Mouse (Mus musculus): ENCODE results near the gene Usf3. TPM values are rescaled to one million over a fixed set of nuclear protein-coding genes. Genes with fewer than 3 reads are reported as not detected.

Usf3 gene
- polyA plus RNA-seq, 1 experiment from 2014 or later = 3.6 TPM

DNA sequence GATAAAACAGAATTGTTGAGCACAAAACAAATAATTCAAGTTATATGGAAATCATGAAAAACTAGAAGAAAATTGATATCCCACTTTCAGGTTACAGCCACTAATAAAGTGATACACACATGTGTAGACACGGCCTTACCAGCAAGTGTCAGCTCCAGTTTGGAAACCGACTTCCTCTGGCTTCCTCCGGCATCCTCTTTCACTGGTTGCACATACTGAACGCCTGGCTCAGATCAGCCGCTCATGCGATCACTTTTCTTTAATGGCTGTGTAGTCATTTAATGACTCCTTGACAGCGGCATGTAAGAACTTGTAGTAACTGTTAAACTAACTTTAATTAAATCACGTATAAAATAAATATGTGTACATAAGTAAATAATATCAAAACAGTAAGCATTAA is 32.9 kb downstream of the Usf3 start:
- WGBS = 86% methylated on average over 8 of the region's 8 CpGs

DNA sequence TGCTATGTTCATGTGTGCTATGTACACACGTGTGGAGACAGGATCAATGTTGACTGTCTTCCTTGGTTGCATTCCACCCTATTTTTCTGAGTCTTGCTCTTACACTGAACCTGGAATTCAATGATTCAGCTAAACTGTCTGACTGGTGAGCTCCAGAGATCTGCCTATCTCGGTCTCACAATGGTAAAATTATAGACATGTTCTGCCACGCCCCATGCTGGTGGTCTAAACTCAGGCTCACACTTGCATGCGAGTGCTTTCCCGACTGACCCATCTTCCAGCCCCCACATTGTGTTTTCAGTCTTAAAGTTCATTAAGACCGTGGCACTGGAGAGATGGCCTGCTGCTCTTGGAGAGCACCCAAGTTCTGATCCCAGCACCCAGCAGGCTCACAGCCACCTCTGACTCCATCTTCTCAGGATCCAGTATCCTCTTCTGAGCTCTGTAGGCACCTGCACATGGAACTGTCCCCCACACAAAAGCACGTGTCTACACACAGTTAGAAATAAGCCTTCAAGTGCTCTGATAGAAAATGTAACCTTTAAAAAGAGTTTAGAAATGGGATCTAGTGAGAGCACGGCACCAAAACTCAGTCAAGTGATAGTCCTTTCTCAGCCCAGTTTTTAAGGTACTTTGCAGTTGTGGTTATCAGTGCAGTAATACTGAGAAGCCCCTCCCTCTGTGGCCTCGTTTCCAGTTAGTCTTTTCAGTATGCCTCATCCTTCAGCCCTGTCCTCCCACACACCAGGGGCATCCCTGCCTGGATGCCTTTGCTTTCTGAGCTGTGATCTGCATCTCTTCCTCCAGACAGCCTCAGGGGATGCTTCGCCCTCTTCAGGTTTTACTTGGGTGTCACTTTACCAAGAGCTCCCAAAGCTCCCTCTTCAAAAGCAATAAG is 37.4 kb downstream of the Usf3 start:
- no peak for ATAC-seq (ENCODE audit: insufficient number of reproducible peaks, insufficient read depth, low FRiP score, low TSS enrichment, low read depth)
- Histone ChIP-seq H3K9ac (replicated peaks) (no peak overlapping the region), H3K27ac (no peak overlapping the region), H3K27me3 (no peaks in the 10 kb centered on the region), H3K9me3 (no peaks in the 10 kb centered on the region), H3K36me3 (peaks cover 93% of the 10 kb centered on the region), H3K4me1 (replicated peaks) (no peaks in the 10 kb centered on the region), H3K4me2 (no peak overlapping the region), H3K4me3 (replicated peaks) (no peak overlapping the region)
- WGBS = 83% methylated on average over 10 of the region's 10 CpGs

More for the DNA sequence above, 32.9 kb downstream of the Usf3 start:
- no peak for ATAC-seq (ENCODE audit: insufficient number of reproducible peaks, insufficient read depth, low FRiP score, low TSS enrichment, low read depth)
- H3K27ac ChIP-seq = no peak overlapping the region
- H3K9ac ChIP-seq (replicated peaks) = no peak overlapping the region
- H3K9me3 ChIP-seq = no peaks in the 10 kb centered on the region
- no peaks in the 10 kb centered on the region for H3K4me1 ChIP-seq (replicated peaks)
- H3K4me3 ChIP-seq (replicated peaks) = no peak overlapping the region
- H3K27me3 ChIP-seq = no peaks in the 10 kb centered on the region
- peaks cover 87% of the 10 kb centered on the region for H3K36me3 ChIP-seq
- no peak overlapping the region for H3K4me2 ChIP-seq

DNA sequence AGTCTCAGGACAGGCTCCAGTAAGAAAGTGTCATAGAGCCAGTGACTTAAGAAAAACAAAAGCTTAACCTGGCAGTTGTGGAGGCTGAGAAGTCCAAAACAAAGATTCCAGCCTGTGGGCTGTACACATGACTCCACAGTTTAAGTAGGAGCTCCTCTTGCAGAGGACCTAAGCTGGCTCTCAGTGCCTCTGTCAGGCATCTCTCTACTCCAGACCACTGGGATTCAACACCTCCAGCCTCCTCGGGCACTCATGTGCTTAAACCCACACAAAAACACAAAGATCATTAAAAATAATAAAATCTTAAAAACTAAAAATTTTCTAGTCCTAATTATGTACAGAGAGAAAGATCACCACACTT is 38.0 kb downstream of the Usf3 start:
- no peak overlapping the region for H3K4me2 ChIP-seq
- no peaks in the 10 kb centered on the region for H3K4me1 ChIP-seq (replicated peaks)
- H3K4me3 ChIP-seq (replicated peaks) = no peak overlapping the region
- ATAC-seq (ENCODE audit: insufficient number of reproducible peaks, insufficient read depth, low FRiP score, low TSS enrichment, low read depth) = no peak
- 90% methylated on average over 1 of the region's 1 CpGs for WGBS
- peaks cover 93% of the 10 kb centered on the region for H3K36me3 ChIP-seq
- no peaks in the 10 kb centered on the region for H3K27me3 ChIP-seq
- no peaks in the 10 kb centered on the region for H3K9me3 ChIP-seq
- H3K9ac ChIP-seq (replicated peaks) = no peak overlapping the region
- no peak overlapping the region for H3K27ac ChIP-seq

DNA sequence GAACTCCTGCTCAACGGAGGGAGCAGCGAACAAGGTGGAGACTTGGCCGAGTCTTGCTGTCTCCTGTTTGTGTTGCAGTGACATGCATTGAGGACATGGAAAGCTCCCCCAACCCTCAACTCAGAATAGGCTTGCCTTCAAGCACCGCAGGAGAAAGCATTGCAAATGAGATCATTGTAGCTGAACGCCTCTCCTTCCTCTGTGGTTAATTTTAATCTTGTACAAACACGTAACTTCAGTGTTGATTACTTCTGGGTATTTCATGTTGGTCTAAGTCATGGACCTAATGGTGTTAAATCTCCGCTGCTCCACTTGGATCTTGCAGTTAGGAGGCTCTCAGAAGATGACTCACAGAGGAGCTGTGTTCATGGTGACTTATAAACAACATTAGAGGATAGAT is 39.7 kb downstream of the Usf3 start:
- peaks cover 94% of the 10 kb centered on the region for H3K36me3 ChIP-seq
- H3K27me3 ChIP-seq = no peaks in the 10 kb centered on the region
- H3K9me3 ChIP-seq = no peaks in the 10 kb centered on the region
- H3K4me3 ChIP-seq (replicated peaks) = no peak overlapping the region
- H3K4me2 ChIP-seq = no peak overlapping the region
- no peak for ATAC-seq (ENCODE audit: insufficient number of reproducible peaks, insufficient read depth, low FRiP score, low TSS enrichment, low read depth)
- H3K4me1 ChIP-seq (replicated peaks) = no peaks in the 10 kb centered on the region
- H3K27ac ChIP-seq = no peak overlapping the region
- 94% methylated on average over 7 of the region's 7 CpGs for WGBS
- H3K9ac ChIP-seq (replicated peaks) = no peak overlapping the region

DNA sequence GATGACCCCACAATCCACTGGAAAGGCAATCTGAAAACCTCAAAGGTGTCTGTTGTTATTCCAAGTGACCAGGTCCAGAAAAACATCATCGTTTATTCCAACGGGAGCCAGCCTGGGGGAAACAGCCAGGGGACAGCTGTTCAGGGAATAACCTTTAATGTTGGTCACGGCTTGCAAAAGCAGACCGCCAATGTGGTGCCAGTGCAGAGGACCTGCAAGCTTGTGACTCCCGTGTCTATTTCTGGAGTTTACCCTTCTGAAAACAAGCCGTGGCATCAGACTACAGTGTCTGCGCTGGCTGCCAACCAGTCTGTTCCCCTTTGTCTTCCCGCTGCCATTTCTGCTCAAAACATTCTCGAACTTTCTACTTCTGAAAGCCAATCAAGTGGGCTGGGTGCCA is 42.5 kb downstream of the Usf3 start:
- no peaks in the 10 kb centered on the region for H3K4me1 ChIP-seq (replicated peaks)
- no peak for ATAC-seq (ENCODE audit: insufficient number of reproducible peaks, insufficient read depth, low FRiP score, low TSS enrichment, low read depth)
- WGBS = 93% methylated on average over 9 of the region's 9 CpGs
- H3K4me3 ChIP-seq (replicated peaks) = no peak overlapping the region
- no peaks in the 10 kb centered on the region for H3K9me3 ChIP-seq
- H3K27ac ChIP-seq = no peak overlapping the region
- no peaks in the 10 kb centered on the region for H3K27me3 ChIP-seq
- no peak overlapping the region for H3K9ac ChIP-seq (replicated peaks)
- H3K36me3 ChIP-seq = peaks cover 96% of the 10 kb centered on the region
- H3K4me2 ChIP-seq = no peak overlapping the region

DNA sequence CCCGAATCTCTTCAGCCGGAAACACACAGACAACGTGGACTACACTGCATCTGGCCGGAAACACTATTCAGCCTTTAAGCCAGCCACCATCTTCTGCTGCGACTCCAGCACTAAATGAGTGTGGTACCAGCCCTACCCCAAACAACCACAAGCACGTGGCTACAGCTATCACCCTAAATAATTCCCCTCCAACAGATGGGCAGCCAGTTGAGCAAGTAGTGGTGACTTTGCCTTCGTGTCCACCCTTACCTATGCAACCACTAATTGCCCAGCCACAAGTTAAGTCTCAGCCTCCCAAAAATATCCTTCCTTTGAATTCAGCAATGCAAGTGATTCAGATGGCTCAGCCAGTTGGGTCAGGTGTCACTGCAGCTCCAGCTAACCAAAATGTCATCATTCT is 43.4 kb downstream of the Usf3 start:
- Histone ChIP-seq H3K27ac (no peak overlapping the region), H3K4me3 (replicated peaks) (no peak overlapping the region), H3K4me2 (no peak overlapping the region), H3K9me3 (no peaks in the 10 kb centered on the region), H3K9ac (replicated peaks) (no peak overlapping the region), H3K4me1 (replicated peaks) (no peaks in the 10 kb centered on the region), H3K27me3 (no peaks in the 10 kb centered on the region), H3K36me3 (peaks cover 96% of the 10 kb centered on the region)
- 97% methylated on average over 7 of the region's 7 CpGs for WGBS
- ATAC-seq (ENCODE audit: insufficient number of reproducible peaks, insufficient read depth, low FRiP score, low TSS enrichment, low read depth) = no peak

DNA sequence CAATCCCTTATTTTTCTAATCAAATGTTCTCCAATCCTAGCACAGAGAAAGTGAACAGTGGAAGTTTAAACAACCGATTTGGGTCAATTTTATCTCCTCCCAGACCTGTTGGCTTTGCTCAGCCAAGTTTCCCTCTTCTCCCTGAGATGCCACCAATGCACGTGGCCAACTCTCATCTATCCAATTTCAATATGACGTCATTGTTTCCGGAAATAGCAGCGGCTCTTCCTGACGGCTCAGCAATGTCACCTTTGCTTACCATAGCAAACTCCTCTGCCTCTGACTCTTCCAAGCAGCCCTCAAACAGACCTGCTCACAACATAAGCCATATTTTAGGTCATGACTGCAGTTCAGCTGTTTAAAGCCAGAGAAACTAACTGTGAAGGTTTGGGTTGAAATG is 48.4 kb downstream of the Usf3 start:
- Histone ChIP-seq H3K9ac (replicated peaks) (no peak overlapping the region), H3K4me1 (replicated peaks) (no peaks in the 10 kb centered on the region), H3K27me3 (no peaks in the 10 kb centered on the region), H3K9me3 (no peaks in the 10 kb centered on the region), H3K4me3 (replicated peaks) (no peak overlapping the region), H3K4me2 (no peak overlapping the region), H3K36me3 (peaks cover 51% of the 10 kb centered on the region), H3K27ac (no peak overlapping the region)
- ATAC-seq (ENCODE audit: insufficient number of reproducible peaks, insufficient read depth, low FRiP score, low TSS enrichment, low read depth) = no peak
- 90% methylated on average over 6 of the region's 6 CpGs for WGBS

DNA sequence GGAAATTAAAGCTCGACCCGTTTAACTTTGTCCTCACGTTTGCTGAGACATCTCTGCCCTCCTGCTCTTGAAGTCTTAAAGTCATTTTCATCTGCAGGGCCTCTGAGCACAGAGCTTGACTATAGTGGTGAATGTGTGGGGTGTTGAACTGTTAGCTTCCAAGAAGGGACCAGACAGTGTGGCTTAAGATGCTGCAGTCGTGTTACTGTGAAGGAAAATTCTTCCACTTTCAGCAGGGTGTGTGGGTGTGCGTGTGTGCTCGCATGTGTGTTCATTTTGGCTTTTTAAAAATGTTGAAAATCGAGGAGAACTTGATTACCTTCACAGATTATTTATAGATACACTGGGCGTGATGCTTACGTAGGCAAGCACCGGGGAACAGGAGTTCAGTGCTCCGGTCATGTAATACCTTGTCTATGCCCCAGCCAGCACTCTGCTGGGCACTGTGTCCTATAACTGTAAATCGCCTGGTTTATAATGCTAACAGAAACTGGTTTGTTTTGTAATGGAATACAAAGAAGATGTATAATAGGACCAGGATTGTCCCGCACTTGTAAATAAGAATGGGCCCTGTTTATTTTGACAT is 53.8 kb downstream of the Usf3 start:
- no peaks in the 10 kb centered on the region; the same call in 1 of the 2 replicates for H3K36me3 ChIP-seq
- H3K27ac ChIP-seq = no peak overlapping the region
- no peaks in the 10 kb centered on the region for H3K27me3 ChIP-seq
- H3K4me3 ChIP-seq (replicated peaks) = no peak overlapping the region
- H3K4me1 ChIP-seq (replicated peaks) = no peaks in the 10 kb centered on the region
- ATAC-seq (ENCODE audit: insufficient number of reproducible peaks, insufficient read depth, low FRiP score, low TSS enrichment, low read depth) = no peak
- H3K9ac ChIP-seq (replicated peaks) = no peak overlapping the region
- 88% methylated on average over 13 of the region's 13 CpGs for WGBS
- H3K4me2 ChIP-seq = no peak overlapping the region
- peaks cover 5% of the 10 kb centered on the region; the same call in 1 of the 2 replicates for H3K9me3 ChIP-seq

DNA sequence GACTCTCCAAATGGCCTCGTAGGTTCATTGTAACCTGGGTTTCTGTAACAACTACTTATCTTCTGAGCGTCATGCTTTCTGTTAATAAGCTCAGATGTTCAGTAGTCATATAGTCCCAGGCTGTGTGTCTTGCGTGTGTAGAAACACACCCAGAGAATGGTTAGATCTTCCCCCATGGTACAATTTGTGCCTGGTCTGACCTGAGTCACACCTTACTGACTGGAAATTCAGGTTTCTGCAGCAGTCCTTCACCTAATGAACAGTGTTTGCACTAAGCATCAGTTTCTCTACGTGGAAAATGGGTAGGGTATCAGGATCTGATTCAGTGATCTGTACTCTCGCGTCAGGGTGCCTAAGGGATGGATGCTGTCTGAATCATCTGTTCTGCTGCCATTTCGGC is 60.0 kb downstream of the Usf3 start:
- no peak overlapping the region for H3K9ac ChIP-seq (replicated peaks)
- no peak overlapping the region for H3K4me3 ChIP-seq (replicated peaks)
- H3K9me3 ChIP-seq = peaks cover 5% of the 10 kb centered on the region; the same call in 1 of the 2 replicates
- no peak for ATAC-seq (ENCODE audit: insufficient number of reproducible peaks, insufficient read depth, low FRiP score, low TSS enrichment, low read depth)
- 88% methylated on average over 7 of the region's 7 CpGs for WGBS
- no peaks in the 10 kb centered on the region for H3K27me3 ChIP-seq
- no peaks in the 10 kb centered on the region for H3K4me1 ChIP-seq (replicated peaks)
- no peak overlapping the region for H3K4me2 ChIP-seq
- H3K27ac ChIP-seq = no peak overlapping the region
- H3K36me3 ChIP-seq = no peaks in the 10 kb centered on the region

DNA sequence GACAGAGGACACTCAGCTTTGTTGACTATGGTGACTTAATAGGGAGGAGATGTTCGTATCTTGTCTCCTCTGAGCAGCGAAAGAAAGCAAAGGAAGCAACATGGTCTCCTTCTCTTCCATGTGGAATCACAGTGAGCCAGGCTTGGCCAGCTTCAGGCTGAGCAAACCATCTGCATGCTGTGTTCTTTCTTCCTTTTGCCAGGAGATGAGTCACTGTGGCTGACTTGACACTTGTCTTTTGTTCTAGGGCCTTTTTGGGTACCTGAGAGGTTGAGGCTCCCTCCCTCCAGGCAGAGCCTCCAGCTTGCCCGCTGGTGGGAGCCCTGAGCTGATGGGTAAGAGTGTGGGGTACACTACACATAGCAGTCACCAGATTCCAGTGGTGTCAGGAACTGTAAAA is 64.8 kb downstream of the Usf3 start:
- no peak for ATAC-seq (ENCODE audit: insufficient number of reproducible peaks, insufficient read depth, low FRiP score, low TSS enrichment, low read depth)
- no peak overlapping the region for H3K27ac ChIP-seq

DNA sequence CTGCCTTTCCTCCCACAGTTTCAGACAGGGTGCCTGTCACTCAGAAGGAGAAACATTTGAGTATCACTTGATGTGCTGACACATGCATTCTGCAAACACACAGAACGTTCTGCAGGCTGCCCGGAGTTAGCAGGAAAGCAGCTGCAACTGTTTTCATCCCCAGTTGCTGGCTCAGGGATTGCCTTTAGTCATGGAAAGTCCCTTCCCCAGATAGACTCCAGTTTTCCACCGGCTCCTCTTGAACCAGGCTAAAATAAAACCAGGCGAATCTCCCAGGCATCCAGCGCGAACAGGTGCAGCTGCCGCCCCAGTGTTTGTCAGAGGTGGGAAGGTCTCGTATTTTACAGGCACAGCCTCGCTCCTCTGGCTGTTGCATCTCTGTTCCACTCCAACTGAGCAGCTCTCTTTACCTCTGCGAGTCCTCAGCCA is 65.8 kb downstream of the Usf3 start:
- Histone ChIP-seq H3K9me3 (no peaks in the 10 kb centered on the region), H3K4me2 (no peak overlapping the region), H3K27ac (no peak overlapping the region), H3K4me1 (replicated peaks) (no peaks in the 10 kb centered on the region), H3K27me3 (no peaks in the 10 kb centered on the region; the same call in 1 of the 2 replicates), H3K4me3 (replicated peaks) (no peak overlapping the region), H3K36me3 (no peaks in the 10 kb centered on the region), H3K9ac (replicated peaks) (no peak overlapping the region)
- WGBS = 54% methylated on average over 10 of the region's 10 CpGs
- ATAC-seq (ENCODE audit: insufficient number of reproducible peaks, insufficient read depth, low FRiP score, low TSS enrichment, low read depth) = peak; percentile 70

More for the DNA sequence above, 64.8 kb downstream of the Usf3 start:
- H3K4me2 ChIP-seq = no peak overlapping the region
- H3K9ac ChIP-seq (replicated peaks) = no peak overlapping the region
- H3K4me3 ChIP-seq (replicated peaks) = no peak overlapping the region
- H3K9me3 ChIP-seq = no peaks in the 10 kb centered on the region
- H3K36me3 ChIP-seq = no peaks in the 10 kb centered on the region
- no peaks in the 10 kb centered on the region; the same call in 1 of the 2 replicates for H3K27me3 ChIP-seq
- no peaks in the 10 kb centered on the region for H3K4me1 ChIP-seq (replicated peaks)
- WGBS = 69% methylated on average over 3 of the region's 3 CpGs
